Mouse (Mus musculus): ENCODE results near the gene Gm9936. TPM values are rescaled to one million over a fixed set of nuclear protein-coding genes. Genes with fewer than 3 reads are reported as not detected.
A peak's percentile ranks its signal among the peaks of the same experiment; 100 is the strongest.
"Not testable (repeated sequence)": the region's sequence is repeated elsewhere in the genome, so short reads cannot be mapped to it uniquely, and the experiment has no call there.

Gm9936 gene
- total RNA-seq (2021) = not detected
- long read RNA-seq, experiment 1 = 0 reads
- long read RNA-seq, experiment 2 = 0 reads

- DNase-seq (ENCODE audit: low spot score in 2 of 2) = no peak
Observed at GRCm38 (mm10) chr5:114858582-114858981, at the start of gene Gm9936. TSS of gene Gm9936 (minus strand) at chr5:114858682.

DNA sequence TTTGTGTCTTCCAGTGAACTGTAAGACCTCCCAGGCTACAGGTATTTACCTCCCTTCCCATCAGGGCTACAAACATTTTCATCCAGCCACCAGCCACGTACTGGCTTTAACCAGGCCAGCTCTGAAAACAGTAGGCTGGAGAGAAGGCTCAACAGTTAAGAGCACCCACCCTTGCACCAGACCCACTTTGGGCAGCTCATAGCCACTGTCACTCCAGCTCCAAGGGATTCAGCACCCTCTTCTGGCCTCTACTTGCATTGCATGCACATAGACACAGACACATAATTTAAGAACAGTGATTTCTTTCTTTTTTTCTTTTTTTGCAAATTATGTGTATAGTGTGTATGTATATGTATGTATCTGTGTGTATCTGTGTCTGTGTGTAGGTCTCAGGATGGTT is 43.9 kb upstream of the Gm9936 start:
- no peak for DNase-seq (ENCODE audit: low spot score in 2 of 2)

GRCm38 (mm10) chr5:114898857-114899256 is 40.4 kb upstream of the Gm9936 start:
- DNase-seq (ENCODE audit: low spot score in 2 of 2) = no peak

DNA sequence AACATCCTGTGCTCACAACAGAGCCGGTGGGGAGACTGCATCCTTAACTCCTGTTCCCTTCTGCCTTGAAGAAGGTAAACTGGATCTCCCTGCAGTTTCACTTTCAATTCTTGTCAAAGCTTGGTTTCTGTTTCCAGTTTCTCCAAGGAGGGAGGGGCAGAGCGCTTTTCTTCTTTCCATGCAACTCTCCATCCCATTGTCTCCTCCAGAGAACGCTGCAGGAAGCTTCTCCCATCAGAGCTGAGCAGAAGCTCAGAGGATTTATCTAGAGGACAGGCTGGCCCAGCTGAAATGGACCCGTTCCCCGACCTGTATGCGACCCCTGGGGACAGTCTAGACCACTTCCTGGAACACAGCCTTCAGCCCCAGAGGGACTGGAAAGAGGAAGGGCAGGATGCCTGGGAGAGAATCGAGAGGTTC is 38.9 kb upstream of the Gm9936 start:
- no peak for DNase-seq (ENCODE audit: low spot score in 2 of 2)

GRCm38 (mm10) chr5:114896688-114897373 is 38.3 kb upstream of the Gm9936 start, which contains the start of gene Oasl2:
TSS of gene Oasl2 (plus strand) at chr5:114896936.
- DNase-seq (ENCODE audit: low spot score in 2 of 2) = no peak

DNA sequence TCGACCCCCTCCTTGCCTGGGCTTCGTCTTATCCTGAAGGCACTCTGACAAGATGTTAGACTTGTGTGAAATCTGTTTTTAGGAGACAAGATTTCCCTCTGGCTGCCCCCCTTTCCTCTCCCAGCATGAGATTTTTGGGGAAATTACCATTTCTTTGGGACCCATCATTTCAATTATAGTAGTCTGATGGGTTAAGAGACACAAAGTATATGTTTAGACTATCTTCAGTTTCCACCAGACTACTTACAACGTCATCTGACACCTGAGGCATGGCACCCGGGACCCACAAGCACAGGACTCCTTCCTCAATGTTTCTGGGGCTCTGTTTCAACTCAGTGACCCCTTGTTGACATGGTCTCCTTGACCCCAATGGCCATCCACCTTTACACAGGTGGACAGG is 37.1 kb upstream of the Gm9936 start:
- DNase-seq (ENCODE audit: low spot score in 2 of 2) = no peak

DNA sequence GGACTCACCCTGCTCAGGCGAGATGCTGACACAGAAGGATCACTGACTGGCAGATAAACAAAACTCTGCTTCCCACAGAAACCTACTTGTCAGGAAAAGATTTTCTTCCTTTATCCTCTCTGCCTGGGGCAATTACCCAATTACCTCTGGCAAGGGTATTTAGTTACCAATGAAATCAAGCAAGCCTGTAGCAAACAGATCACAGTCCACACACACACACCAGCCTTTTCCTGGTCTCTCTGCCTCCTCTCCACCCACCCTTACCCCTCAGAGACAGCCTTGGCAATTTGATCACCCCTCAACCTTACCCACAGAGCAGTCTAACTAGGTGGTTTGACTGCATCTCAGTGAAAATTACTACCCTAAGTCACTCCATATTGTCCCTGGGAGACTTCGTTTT is 30.5 kb upstream of the Gm9936 start:
- DNase-seq (ENCODE audit: low spot score in 2 of 2) = no peak

- no peak for DNase-seq (ENCODE audit: low spot score in 2 of 2)
Observed at GRCm38 (mm10) chr5:114886801-114887200, 28.3 kb upstream of the Gm9936 start.

DNA sequence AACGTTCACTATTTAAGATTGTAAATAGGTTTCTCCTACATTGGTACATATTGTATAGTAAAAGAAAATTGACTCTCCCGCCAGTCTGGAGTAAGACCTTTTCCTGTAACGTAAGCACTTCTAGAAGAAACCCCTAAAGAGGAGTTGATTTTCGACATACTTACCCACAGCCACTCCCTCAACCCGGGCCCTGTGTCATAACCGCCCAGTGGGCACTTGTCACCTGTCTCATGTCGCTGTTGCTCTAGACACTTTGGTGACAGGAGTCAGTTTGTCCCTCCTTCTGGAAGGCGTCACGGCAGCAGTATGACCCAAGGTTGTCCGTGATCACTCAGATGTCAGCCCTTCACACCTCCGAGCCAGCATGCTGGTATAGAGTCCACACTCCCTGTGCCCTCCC is 24.5 kb upstream of the Gm9936 start:
- DNase-seq (ENCODE audit: low spot score in 2 of 2) = no peak

DNA sequence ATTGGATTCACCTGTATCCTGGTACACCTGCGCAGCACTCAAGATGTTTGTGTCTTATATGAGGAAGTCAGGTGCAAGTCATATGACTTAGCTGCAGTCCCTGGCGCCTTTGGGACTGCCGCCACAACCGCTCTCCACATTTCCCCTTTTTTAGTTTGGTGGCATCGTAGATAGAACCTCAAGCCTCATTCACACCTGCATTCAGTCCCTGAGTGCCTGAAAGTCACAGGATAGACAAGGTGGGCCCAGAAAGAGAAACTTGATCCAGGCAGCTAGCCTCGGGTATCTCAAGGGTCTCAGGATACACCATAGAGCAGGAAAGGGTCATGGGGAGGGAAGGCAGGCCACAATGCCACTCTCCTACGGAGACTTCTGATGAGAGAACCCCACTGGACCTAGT is 23.8 kb upstream of the Gm9936 start:
- DNase-seq (ENCODE audit: low spot score in 2 of 2) = not testable (repeated sequence)

- no peak for DNase-seq (ENCODE audit: low spot score in 2 of 2)
Observed at GRCm38 (mm10) chr5:114879399-114879798, 20.9 kb upstream of the Gm9936 start.

- no peak for DNase-seq (ENCODE audit: low spot score in 2 of 2)
Observed at GRCm38 (mm10) chr5:114877487-114877886, 19.0 kb upstream of the Gm9936 start.

DNA sequence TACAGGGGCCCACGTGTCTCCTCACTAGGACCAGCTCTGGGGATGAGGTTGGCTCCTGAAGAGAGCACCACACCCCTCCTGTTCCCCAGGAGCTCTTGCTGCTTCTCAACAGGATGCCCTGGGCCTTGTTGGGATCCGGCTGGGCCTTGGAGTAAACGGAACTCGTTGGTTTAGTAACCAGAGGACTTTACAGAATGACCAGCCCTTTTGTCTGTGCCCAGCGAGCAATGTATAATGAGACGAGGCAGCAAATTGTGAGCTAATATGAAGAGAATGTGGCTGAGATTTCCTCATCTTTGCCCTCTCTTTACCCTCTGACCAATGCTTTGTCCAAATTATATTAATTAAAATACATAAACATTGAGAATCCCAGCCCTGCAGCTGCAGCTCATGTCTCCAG is 17.8 kb upstream of the Gm9936 start:
- DNase-seq (ENCODE audit: low spot score in 2 of 2) = no peak

DNA sequence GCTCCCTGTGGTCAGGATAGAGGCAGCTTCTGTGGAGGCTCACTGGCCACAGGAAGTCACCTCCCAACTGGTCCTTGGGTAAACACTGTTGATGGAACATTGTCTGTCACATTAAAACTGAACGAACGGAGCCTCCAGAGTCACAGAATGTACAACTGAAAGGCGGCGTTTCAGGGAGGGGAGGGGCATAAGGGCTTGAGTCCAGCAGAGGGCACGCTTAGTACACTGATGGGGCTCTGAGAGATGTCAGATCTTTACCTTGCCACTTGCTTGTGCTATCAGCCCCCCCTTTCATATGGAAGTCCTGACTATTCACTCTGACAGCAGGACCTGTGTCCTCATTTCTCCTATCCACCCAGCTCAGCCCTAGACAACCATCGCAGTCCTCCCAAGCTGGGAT is 17.4 kb upstream of the Gm9936 start:
- DNase-seq (ENCODE audit: low spot score in 2 of 2) = no peak

GRCm38 (mm10) chr5:114865279-114865678 is 6.8 kb upstream of the Gm9936 start:
- no peak for DNase-seq (ENCODE audit: low spot score in 2 of 2)

DNA sequence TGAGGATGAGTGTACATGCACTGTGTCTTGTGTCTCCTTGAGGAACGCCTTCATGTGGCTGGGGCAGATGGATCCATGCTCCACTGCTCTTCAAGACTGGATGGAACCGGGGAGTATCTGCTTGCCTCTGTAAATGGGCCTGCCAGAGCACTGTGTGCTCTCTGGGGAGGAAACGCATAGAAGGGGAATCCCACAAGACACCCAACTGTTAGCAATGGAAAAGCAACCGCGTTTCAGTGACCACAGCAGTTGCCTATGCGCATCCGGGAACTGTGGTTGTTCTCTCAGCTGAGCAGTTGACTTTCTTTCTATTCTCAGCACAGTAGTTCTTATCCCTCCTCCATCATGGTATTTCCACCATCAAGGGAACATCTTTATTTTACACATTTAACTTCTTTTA is 6.3 kb upstream of the Gm9936 start:
- no peak for DNase-seq (ENCODE audit: low spot score in 2 of 2)

GRCm38 (mm10) chr5:114861730-114862129 is 3.2 kb upstream of the Gm9936 start:
- no peak for DNase-seq (ENCODE audit: low spot score in 2 of 2)

DNA sequence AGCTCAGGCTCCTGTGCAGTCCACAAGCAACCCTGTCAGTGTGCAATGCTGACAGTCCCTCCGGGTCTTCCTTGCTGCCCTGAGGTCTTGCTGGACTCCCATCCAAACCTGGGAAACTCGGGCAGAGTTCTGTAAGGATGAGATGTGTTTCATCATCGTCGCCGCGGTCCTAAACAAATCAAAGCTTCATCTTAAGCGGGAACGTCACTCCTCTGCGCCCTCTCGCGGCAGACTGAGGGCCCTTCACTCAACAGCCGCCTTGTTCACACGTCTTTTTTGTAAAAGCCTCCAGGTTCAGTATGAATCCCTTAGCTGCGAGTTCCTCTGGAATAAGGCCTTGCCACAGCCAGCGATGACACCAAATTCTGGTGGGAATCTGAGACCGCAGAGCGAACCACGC is 771 bp upstream of the Gm9936 start:
- DNase-seq (ENCODE audit: low spot score in 2 of 2) = peak; percentile 54 to 68

DNA sequence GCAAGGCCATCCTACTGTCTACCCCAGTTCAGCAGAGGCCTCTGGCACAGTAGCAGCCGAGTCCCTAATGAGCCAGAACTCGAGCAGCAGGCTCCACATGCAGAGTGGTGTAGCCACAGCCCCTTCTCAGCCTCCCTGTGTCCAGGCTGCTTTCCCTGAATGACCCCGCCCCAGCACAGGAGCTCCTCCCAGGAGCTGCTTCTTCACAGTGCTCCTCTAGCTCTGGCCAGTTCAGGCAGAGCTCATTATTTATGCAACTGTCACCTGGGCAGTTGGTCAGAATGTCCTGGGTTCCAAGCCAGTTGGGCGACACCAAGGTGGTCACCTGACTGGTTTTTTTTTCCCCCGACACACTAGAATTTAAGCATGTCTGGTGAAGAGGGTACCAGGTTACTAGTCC is 5.1 kb downstream of the Gm9936 start, which contains the start of gene 4930519G04Rik:
Gene 4930519G04Rik, plus strand, starts transcription at position 301 of the 400 bp plus-strand sequence.
- not testable (repeated sequence) for DNase-seq (ENCODE audit: low spot score in 2 of 2)

DNA sequence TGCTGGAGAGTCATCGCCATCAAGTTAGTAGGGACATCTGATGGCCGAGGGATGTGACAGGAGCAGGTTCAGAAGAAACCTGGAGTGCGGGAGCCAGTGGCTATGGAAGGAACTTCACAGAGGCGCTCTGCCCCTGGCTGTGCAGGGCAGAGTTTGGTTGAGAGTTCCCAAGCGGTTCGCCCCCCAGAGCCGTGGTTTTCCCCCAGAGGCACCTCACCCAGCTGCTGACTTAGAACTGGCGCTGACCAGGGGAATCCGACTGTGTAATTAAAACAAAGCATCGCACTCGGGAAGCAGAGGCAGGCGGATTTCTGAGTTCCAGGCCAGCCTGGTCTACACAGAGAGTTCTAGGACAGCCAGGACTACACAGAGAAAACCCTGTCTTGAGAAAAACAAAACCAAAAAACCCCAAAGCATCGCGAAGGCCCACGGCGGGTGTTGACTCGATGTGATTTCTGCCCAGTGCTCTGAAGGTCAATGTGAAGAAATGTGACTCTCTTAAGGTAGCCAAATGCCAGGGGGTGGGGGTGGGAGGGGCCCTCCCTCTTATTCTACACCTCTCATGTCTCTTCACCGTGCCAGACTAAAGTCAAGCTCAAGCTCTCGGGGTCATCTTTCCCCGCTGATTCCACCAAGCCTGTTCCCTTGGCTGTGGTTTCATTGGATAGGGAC is 6.8 kb downstream of the Gm9936 start:
- no peak for DNase-seq (ENCODE audit: low spot score in 2 of 2)

DNA sequence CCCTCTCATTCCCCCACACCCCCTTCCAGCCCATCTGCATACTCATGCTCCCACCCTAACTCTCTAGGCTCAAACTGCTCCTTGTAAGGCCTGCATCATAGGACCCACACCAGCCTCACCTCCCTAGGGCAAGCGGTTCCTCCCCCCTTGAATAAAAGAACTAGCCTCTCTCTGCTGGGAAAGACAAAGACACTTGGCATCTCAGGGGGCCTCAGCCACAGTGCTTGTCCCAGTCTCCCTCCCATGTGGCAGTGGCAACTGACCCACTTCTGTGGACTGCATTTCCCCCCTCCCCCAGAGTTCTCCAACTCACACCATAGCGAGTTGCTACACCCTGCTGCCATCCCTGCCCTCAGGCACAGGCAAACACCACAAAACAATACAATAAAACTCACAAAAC is 14.1 kb downstream of the Gm9936 start:
- not testable (repeated sequence) for DNase-seq (ENCODE audit: low spot score in 2 of 2)

DNA sequence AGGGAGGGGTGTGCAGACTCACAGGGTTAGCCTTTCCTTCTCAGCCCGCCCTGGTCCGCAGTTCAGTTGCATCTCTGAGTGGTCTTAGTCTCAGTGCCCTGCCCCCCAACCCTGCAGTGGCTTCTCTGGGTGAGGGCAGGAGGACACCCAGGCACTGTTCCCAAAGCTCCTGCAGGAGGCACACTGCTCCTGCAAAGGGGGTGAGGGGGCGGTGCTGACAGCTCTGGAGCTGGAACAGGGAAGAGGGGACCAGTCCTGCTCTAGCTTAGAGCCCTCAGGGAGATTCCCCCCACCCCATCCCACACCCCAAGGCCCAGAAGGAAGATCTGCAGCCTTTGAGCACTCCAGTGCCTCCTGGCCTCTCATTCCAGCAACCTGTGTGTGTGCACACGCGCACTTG is 15.8 kb downstream of the Gm9936 start:
- no peak for DNase-seq (ENCODE audit: low spot score in 2 of 2)

DNA sequence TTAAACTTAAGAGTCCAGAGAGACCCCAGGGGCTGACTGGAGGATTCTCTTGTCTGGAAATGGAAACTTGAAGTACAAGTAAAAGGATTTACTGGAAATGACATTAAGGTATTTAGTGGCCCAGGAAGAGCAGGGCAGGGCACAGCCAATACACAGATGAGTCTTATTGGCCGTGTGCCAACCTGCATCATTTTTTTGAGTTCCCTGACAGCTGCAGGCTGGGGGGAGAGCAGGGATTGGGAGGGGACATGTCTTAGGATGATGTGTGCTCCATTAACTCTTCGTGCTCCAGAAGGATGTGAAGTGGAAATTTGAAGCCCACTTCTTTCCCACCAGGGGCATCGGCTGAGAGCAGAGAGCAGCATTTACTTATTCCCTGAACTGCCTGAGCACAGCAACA is 16.3 kb downstream of the Gm9936 start:
- DNase-seq (ENCODE audit: low spot score in 2 of 2) = not testable (repeated sequence)
